Mouse (Mus musculus) heart, postnatal 0 days (tissue): ENCODE measurements at regions not wholly inside any gene's neighbourhood (a gene's known extent, or its start where the extent isn't known, plus 50 kb on each side); places are given as distances from the start of the nearest gene placed in this dataset.

Source experiments
- ATAC-seq: fragments of 200-750 bp; cut with Nextera tagmentation; 2 replicates; pipeline ENCODE4 v1.8.0; 2017; ENCODE audit warnings: low read depth, moderate number of reproducible peaks, moderate library complexity; ENCODE audit not compliant: insufficient read depth
- DNase-seq: peaks from one replicate; pipeline ENCODE4 v3.0.0-alpha.2; 2016; ENCODE audit warnings: low spot score
- H3K27ac ChIP-seq: fragments of 300-500 bp; sonication (generic); 2 replicates; pipeline ENCODE4 v1.5.1; 2014; ENCODE audit warnings: low read depth, mild to moderate bottlenecking
- H3K27me3 ChIP-seq: fragments of 300-500 bp; sonication (generic); 2 replicates; pipeline ENCODE4 v1.6.1; 2014; ENCODE audit warnings: low read length, mixed read lengths; ENCODE audit not compliant: control insufficient read depth, insufficient read depth
- H3K36me3 ChIP-seq: fragments of 300-500 bp; sonication (generic); replicated peaks from 2 replicates; pipeline ENCODE4 v1.6.1; 2014; ENCODE audit warnings: low read length, mixed read lengths; ENCODE audit not compliant: control insufficient read depth, insufficient read depth
- H3K4me1 ChIP-seq: fragments of 300-500 bp; sonication (generic); 2 replicates; pipeline ENCODE4 v1.6.1; 2014; ENCODE audit warnings: antibody characterized with exemption; ENCODE audit not compliant: control insufficient read depth, insufficient read depth
- H3K4me2 ChIP-seq: fragments of 300-500 bp; sonication (generic); 2 replicates; pipeline ENCODE4 v1.6.1; 2014; ENCODE audit warnings: low read depth, mild to moderate bottlenecking, low read length, moderate library complexity
- H3K4me3 ChIP-seq: fragments of 300-500 bp; sonication (generic); 2 replicates; pipeline ENCODE4 v1.5.1; 2014; ENCODE audit warnings: low read depth, low read length
- H3K9ac ChIP-seq: fragments of 300-500 bp; sonication (generic); replicated peaks from 2 replicates; pipeline ENCODE4 v1.6.1; 2014; ENCODE audit warnings: low read depth, low read length, mixed read lengths
- H3K9me3 ChIP-seq: fragments of 300-500 bp; sonication (generic); replicated peaks from 2 replicates; pipeline ENCODE4 v1.6.1; 2016; ENCODE audit warnings: low read length; ENCODE audit not compliant: control insufficient read depth
- CTCF ChIP-seq: IDR thresholded peaks from 2 replicates; pipeline ENCODE4 v1.5.1; 2016; ENCODE audit warnings: antibody characterized with exemption, control low read depth, low read depth
- EP300 ChIP-seq: IDR thresholded peaks from 2 replicates; pipeline ENCODE4 v1.6.1; 2016; ENCODE audit warnings: antibody characterized with exemption, low read depth
- WGBS: fragments of 180-500 bp; shearing (Covaris S2); extraction: QIAGEN DNeasy Blood & Tissue Kit; methylation state at CpG from one replicate; pipeline ENCODE4 v1.1.7; 2014; 5-methylcytosine and 5-hydroxymethylcytosine counted together

DNA sequence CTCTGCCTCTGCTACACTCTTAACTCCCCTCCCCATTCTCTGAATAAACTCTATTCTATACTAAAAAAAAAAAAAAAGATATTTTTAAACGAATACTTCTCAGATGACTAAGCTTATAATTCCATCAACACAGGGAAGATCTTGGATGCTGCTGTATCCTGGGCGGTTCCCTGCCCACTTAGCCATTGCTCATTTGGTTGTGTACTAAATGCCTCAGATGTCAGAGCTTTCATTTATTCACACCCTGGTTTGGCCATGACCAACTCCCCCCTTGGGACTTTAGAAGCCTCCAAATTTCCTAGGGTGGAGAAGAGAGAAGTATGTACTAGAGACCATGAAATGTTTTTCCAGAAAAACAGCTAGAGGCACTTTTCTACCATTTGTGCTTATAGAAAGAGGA, 382.3 kb upstream of the Klhl29 start:
- Histone ChIP-seq H3K9me3 (no peaks in the 10 kb centered on the region), H3K9ac (no peak overlapping the region), H3K4me2 (no peak overlapping the region), H3K4me3 (no peak overlapping the region), H3K27me3 (no peaks in the 10 kb centered on the region), H3K4me1 (no peaks in the 10 kb centered on the region), H3K36me3 (no peaks in the 10 kb centered on the region), H3K27ac (no peak overlapping the region)
- 65% methylated on average over 2 of the region's 2 CpGs for WGBS
- DNase-seq (no peak), ATAC-seq (no peak)
- no peak for TF ChIP-seq CTCF
- TF ChIP-seq EP300 = no peak

DNA sequence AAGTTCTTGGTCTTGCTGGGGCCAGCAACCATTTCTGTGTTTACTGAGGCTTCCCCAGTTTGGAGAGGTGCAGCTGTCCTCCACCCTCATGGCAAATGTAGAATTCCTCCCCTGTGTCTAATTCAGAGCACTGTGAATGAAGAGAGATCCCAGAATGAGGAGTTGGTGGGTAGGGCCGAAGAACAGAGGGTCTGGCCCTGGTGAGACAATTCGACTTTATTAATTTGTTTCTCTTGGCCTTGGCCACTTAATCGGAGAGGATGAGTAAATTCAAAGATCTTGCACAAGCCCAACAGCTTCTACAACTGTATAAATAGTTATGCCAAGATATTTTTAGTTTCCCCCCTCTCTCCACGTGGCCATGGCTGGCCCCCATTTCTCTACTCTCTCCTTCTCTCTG, 381.9 kb upstream of the Klhl29 start:
- TF ChIP-seq EP300 = no peak
- no peak for TF ChIP-seq CTCF
- no peaks in the 10 kb centered on the region for H3K9me3 ChIP-seq
- no peak for DNase-seq

DNA sequence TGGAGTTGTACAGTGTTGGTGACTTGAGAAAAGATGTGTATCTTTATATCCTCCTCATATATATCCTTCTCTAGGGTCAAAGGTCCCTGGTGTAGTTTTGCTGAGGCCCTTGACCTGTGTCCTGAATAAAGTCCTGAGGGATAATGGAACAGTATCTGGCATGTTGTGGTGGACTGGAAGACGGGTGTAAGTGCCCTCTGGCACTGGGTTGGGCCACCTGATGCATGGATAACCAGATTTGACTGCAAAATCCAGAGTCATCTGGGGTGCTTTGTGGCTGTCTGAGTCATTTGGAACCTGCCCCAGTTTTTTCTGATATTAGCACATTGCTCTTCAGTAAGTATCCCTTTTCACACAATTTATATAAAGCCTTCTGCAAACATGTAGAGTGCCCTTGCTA, 378.3 kb upstream of the Klhl29 start:
- 51% methylated on average over 1 of the region's 1 CpGs for WGBS
- ATAC-seq = no peak
- H3K4me1 ChIP-seq = no peaks in the 10 kb centered on the region
- H3K4me2 ChIP-seq = no peak overlapping the region
- H3K27ac ChIP-seq = no peak overlapping the region
- no peaks in the 10 kb centered on the region for H3K36me3 ChIP-seq
- no peak overlapping the region for H3K9ac ChIP-seq
- H3K4me3 ChIP-seq = no peak overlapping the region
- no peaks in the 10 kb centered on the region for H3K9me3 ChIP-seq
- no peak for DNase-seq
- H3K27me3 ChIP-seq = no peaks in the 10 kb centered on the region
- TF ChIP-seq CTCF = no peak
- no peak for TF ChIP-seq EP300

More for the DNA sequence above, 381.9 kb upstream of the Klhl29 start:
- no peak for ATAC-seq
- WGBS = 71% methylated on average over 4 of the region's 4 CpGs
- no peak overlapping the region for H3K27ac ChIP-seq
- no peak overlapping the region for H3K9ac ChIP-seq
- H3K27me3 ChIP-seq = no peaks in the 10 kb centered on the region
- H3K4me2 ChIP-seq = no peak overlapping the region
- H3K4me3 ChIP-seq = no peak overlapping the region
- H3K36me3 ChIP-seq = no peaks in the 10 kb centered on the region
- no peaks in the 10 kb centered on the region for H3K4me1 ChIP-seq

DNA sequence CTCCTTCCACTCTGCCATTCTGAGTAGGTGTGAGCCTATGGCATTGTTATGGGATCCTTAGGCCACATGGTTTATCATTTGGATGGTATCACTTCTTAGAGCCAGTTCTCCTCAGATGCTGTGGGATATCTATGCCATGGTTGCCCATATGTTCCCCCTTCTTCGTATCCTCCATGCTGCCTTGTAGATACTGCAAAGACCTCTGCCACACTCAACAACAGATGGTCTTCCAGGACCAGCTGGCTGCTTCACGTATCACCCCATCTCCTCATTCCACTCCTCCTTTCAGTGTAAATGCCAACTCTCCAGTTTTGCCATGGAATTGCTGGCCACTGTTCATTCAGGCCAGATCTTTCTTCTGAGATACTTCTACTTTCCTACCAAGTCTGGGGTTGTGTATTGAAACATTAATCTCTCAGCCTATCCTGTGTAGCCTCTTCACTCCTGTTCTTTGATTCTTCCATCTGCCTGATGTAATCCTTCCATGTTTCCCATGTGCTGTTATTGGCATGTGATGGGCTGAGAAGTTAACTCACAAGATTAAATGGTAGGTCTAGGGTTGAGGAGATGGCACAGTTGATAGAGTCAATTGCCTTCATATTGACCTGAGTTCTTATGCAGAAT, 368.7 kb upstream of the Klhl29 start:
- Histone ChIP-seq H3K4me2 (no peak overlapping the region), H3K9me3 (no peaks in the 10 kb centered on the region), H3K4me1 (no peaks in the 10 kb centered on the region), H3K9ac (no peak overlapping the region), H3K27me3 (no peaks in the 10 kb centered on the region), H3K4me3 (no peak overlapping the region), H3K36me3 (no peaks in the 10 kb centered on the region), H3K27ac (no peak overlapping the region)
- ATAC-seq (no peak), DNase-seq (no peak)
- WGBS = 81% methylated on average over 2 of the region's 2 CpGs
- TF ChIP-seq CTCF = no peak
- TF ChIP-seq EP300 = no peak

DNA sequence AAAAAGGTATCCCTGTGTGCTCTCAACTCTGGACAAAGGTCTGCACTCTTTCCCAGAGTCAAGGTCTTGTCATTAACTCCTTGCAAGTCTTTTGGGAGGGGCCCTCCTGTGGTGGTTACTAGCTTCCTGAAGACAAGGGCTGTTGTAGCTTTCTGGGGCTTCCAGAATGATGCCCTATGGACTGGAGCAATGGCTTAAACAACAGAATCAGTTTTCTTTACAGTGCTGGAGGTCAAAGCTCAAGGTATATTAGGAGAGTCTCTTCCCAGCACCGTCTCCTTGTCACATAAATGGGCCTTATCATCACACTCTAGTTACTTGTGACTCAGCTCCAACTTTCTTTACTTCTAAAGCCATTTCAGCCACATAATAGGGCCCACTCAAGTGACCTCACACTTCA, 360.6 kb upstream of the Klhl29 start:
- Histone ChIP-seq H3K27ac (no peak overlapping the region), H3K4me1 (no peaks in the 10 kb centered on the region), H3K9me3 (no peaks in the 10 kb centered on the region), H3K27me3 (no peaks in the 10 kb centered on the region), H3K4me3 (no peak overlapping the region), H3K9ac (no peak overlapping the region), H3K4me2 (no peak overlapping the region), H3K36me3 (no peaks in the 10 kb centered on the region)
- WGBS = 28% methylated on average over 1 of the region's 1 CpGs
- DNase-seq (no peak), ATAC-seq (no peak)
- TF ChIP-seq EP300 (no peak), CTCF (no peak)

DNA sequence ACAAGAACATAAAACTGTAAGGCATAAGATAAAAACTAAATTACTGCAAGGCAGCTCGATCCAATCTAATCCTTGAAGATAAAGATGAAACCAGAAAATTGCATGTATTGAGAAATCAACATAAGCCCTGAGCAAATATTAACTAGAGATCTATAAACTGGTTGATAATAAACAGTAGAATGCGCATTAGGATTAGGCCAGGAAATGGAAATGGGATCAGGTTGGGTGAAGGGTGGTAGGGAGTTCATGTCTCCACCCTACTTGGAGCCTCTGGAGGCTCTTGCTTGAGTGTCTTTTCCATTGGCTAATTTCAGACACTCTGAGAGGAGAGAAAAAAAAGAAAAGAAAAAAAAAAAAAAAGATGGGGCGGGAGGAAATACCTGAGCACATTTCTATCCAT, 359.4 kb upstream of the Klhl29 start:
- H3K4me3 ChIP-seq = no peak overlapping the region
- no peaks in the 10 kb centered on the region for H3K36me3 ChIP-seq
- TF ChIP-seq CTCF (no peak), EP300 (no peak)
- no peak overlapping the region for H3K4me2 ChIP-seq
- H3K4me1 ChIP-seq = no peaks in the 10 kb centered on the region
- no peaks in the 10 kb centered on the region for H3K9me3 ChIP-seq
- DNase-seq (no peak), ATAC-seq (no peak)
- H3K27ac ChIP-seq = no peak overlapping the region
- H3K27me3 ChIP-seq = no peaks in the 10 kb centered on the region
- 82% methylated on average over 3 of the region's 3 CpGs for WGBS
- H3K9ac ChIP-seq = no peak overlapping the region
